Mouse (Mus musculus) limb, embryonic 11.5 days (tissue): Measurements from ENCODE around the gene Ngf. TPM values are rescaled to one million over a fixed set of nuclear protein-coding genes. Genes with fewer than 3 reads are reported as not detected.
A peak's percentile ranks its signal among the peaks of the same experiment; 100 is the strongest.

Experiments used
- ATAC-seq: fragments of 200-750 bp; cut with Nextera tagmentation; 2 replicates; pipeline ENCODE4 v1.8.0; 2017; ENCODE audit warnings: low read depth; ENCODE audit not compliant: insufficient number of reproducible peaks, low FRiP score, low TSS enrichment
- DNase-seq: peaks from one replicate; pipeline ENCODE4 v3.0.0-alpha.2; 2015; ENCODE audit warnings: low spot score
- H3K27ac ChIP-seq: fragments of 300-500 bp; sonication (generic); replicated peaks from 2 replicates; pipeline ENCODE4 v1.5.1; 2014; ENCODE audit warnings: low read depth, mild to moderate bottlenecking, low read length
- H3K27me3 ChIP-seq: fragments of 300-500 bp; sonication (generic); 2 replicates; pipeline ENCODE4 v1.6.1; 2014; ENCODE audit warnings: mild to moderate bottlenecking, low read length, mixed read lengths; ENCODE audit not compliant: control insufficient read depth, insufficient read depth
- H3K36me3 ChIP-seq: fragments of 300-500 bp; sonication (generic); 2 replicates; pipeline ENCODE4 v1.6.1; 2014; ENCODE audit warnings: mild to moderate bottlenecking, low read length, moderate library complexity, mixed read lengths; ENCODE audit not compliant: control insufficient read depth, insufficient read depth
- H3K4me1 ChIP-seq: fragments of 300-500 bp; sonication (generic); 2 replicates; pipeline ENCODE4 v1.6.1; 2014; ENCODE audit warnings: low read length, mixed read lengths; ENCODE audit not compliant: control insufficient read depth, insufficient read depth
- H3K4me2 ChIP-seq: fragments of 300-500 bp; sonication (generic); 2 replicates; pipeline ENCODE4 v1.6.1; 2014; ENCODE audit warnings: low read depth, mild to moderate bottlenecking, moderate library complexity; ENCODE audit not compliant: severe bottlenecking
- H3K4me3 ChIP-seq: fragments of 300-500 bp; sonication (generic); 2 replicates; pipeline ENCODE4 v1.5.1; 2014; ENCODE audit warnings: low read depth, low read length
- H3K9ac ChIP-seq: fragments of 300-500 bp; sonication (generic); 2 replicates; pipeline ENCODE4 v1.6.1; 2014; ENCODE audit warnings: mild to moderate bottlenecking, low read length
- H3K9me3 ChIP-seq: fragments of 300-500 bp; sonication (generic); 2 replicates; pipeline ENCODE4 v1.6.1; 2016; ENCODE audit warnings: low read length; ENCODE audit not compliant: control insufficient read depth
- WGBS: fragments of 180-500 bp; shearing (Covaris S2); extraction: QIAGEN DNeasy Blood & Tissue Kit; methylation state at CpG from one replicate; pipeline ENCODE4 v1.1.7; 2014; 5-methylcytosine and 5-hydroxymethylcytosine counted together
- polyA plus RNA-seq: library from polyadenylated mRNA; unstranded; fragments of >200 nt; fragmentation: Nextera tagmentation; extraction: Ambion mirVana; gene quantifications from 2 replicates; pipeline ENCODE4 v1.2.1, GENCODE M21; 2014

The Ngf gene
- polyA plus RNA-seq, 1 experiment from 2014 or later: 3.9 TPM

GRCm38 (mm10) chr3:102466587-102466986 is 3.1 kb upstream of the Ngf start:
- Histone ChIP-seq H3K9me3 (no peaks in the 10 kb centered on the region), H3K4me1 (peaks cover 14% of the 10 kb centered on the region; the same call in 1 of the 2 replicates), H3K9ac (no peak overlapping the region), H3K36me3 (no peaks in the 10 kb centered on the region), H3K27ac (no peak overlapping the region), H3K27me3 (peaks cover 13% of the 10 kb centered on the region; the same call in 1 of the 2 replicates), H3K4me2 (no peak overlapping the region), H3K4me3 (no peak overlapping the region)
- ATAC-seq (no peak), DNase-seq (peak; percentile 84)
- WGBS: 12% methylated on average over 3 of the region's 3 CpGs

DNA sequence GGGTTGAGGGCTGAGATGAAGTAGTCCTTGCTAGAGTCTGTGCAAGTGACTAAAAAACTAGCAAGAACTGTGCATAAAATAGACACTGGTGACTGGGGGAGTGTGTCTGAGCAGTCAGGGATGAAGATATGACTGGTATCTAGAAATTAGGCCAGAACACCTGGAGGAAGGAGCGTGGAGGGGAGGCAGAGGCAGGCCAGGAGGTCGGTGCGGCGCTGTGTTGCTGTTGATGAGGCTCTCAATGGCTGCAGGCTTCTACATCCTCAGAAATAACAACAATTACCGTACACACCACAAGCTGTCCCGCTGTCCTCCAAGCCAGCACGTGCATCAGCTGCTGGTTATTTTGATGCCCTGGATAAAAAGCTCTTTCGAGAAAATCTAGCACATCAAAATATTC is 2.6 kb upstream of the Ngf start:
- Histone ChIP-seq H3K9ac (no peak overlapping the region), H3K27ac (no peak overlapping the region), H3K9me3 (no peaks in the 10 kb centered on the region), H3K4me1 (peaks cover 14% of the 10 kb centered on the region; the same call in 1 of the 2 replicates), H3K27me3 (peaks cover 13% of the 10 kb centered on the region; the same call in 1 of the 2 replicates), H3K36me3 (no peaks in the 10 kb centered on the region), H3K4me2 (no peak overlapping the region), H3K4me3 (no peak overlapping the region)
- no peak for DNase-seq
- ATAC-seq: no peak
- WGBS: 81% methylated on average over 8 of the region's 8 CpGs

- Histone ChIP-seq H3K27ac (no peak overlapping the region), H3K9me3 (no peaks in the 10 kb centered on the region), H3K4me2 (peak overlapping the region; percentile 94; the same call in 1 of the 2 replicates), H3K4me1 (peaks cover 14% of the 10 kb centered on the region; the same call in 1 of the 2 replicates), H3K27me3 (peaks cover 13% of the 10 kb centered on the region; the same call in 1 of the 2 replicates), H3K4me3 (no peak overlapping the region), H3K36me3 (no peaks in the 10 kb centered on the region), H3K9ac (no peak overlapping the region)
- 61% methylated on average over 5 of the region's 5 CpGs for WGBS
- ATAC-seq (no peak), DNase-seq (no peak)
Observed at GRCm38 (mm10) chr3:102471251-102471650, 1.5 kb downstream of the Ngf start.

DNA sequence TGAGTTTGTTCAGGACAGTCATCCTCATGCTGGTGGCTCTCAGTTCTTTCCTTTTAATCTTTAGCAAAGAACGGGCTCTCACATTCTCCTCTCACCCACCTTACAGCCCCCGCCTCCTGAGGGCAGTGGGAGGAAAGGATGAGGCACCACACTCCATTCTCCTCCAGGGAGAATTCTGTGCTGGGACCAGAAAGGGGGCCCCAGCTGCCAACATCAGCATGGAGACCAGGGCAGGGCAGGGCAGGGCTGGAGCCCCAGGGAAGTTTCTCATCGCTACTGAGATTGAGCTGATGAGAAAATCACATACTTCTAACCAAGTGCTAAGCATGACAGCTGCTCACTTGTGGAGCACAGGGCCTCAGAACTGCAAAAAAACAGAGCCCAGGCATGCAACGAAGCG is 2.1 kb downstream of the Ngf start:
- DNase-seq (no peak), ATAC-seq (no peak)
- no peaks in the 10 kb centered on the region for H3K9me3 ChIP-seq
- H3K4me2 ChIP-seq: no peak overlapping the region
- peaks cover 14% of the 10 kb centered on the region; the same call in 1 of the 2 replicates for H3K4me1 ChIP-seq
- H3K9ac ChIP-seq: no peak overlapping the region
- H3K4me3 ChIP-seq: no peak overlapping the region
- H3K27me3 ChIP-seq: peaks cover 13% of the 10 kb centered on the region; the same call in 1 of the 2 replicates
- WGBS: 54% methylated on average over 5 of the region's 5 CpGs
- no peak overlapping the region for H3K27ac ChIP-seq
- H3K36me3 ChIP-seq: no peaks in the 10 kb centered on the region

DNA sequence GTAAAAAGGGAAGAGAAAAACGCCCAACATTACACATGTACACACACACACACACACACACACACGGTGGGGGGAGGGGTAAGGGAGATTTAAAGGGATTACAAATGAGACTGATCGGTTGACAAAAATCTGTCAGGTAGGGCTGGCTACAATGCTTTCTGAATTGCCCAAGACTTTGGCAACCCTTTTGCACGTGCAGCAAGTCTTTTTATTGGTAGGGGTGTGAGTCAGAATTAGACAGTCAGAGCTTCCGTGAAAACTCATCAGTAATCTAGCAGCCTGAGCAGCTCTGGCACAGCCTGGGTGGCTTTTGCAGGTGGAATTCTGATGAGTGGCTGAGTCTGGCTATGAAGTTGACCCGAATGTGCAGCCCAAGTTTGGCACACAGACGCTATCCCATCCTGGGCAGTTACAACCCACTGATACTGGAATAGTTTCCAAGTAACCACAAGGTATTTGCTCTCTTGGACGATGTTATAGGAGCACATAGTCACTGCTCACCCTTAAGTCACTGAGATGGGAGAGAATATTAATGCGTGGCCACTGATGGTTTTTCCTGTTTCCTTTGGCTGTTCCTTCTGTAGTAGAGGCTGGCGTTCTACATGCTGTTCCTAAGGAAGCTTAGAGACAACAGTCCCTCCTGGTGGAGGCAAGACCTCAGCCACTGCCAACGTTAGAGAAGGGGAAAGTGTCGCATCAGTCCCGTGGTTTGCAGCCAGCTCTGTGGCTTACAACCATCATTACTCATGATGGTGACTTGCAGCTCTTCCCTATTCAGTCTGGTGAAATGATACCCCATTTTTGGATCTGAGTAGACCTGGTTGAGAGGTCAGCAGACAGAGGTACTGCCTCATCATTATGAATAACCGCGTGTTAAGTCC is 4.8 kb downstream of the Ngf start:
- Histone ChIP-seq H3K9ac (no peak overlapping the region), H3K36me3 (no peaks in the 10 kb centered on the region), H3K27ac (no peak overlapping the region), H3K27me3 (peaks cover 10% of the 10 kb centered on the region; the same call in 1 of the 2 replicates), H3K4me1 (peaks cover 14% of the 10 kb centered on the region; the same call in 1 of the 2 replicates), H3K4me2 (no peak overlapping the region), H3K9me3 (no peaks in the 10 kb centered on the region), H3K4me3 (no peak overlapping the region)
- ATAC-seq (no peak), DNase-seq (no peak)
- WGBS: 84% methylated on average over 15 of the region's 15 CpGs

GRCm38 (mm10) chr3:102477917-102478694 is 8.4 kb downstream of the Ngf start:
- H3K4me3 ChIP-seq: no peak overlapping the region
- no peak for ATAC-seq
- no peak for DNase-seq
- no peaks in the 10 kb centered on the region for H3K36me3 ChIP-seq
- no peaks in the 10 kb centered on the region for H3K4me1 ChIP-seq
- H3K4me2 ChIP-seq: no peak overlapping the region
- WGBS: 83% methylated on average over 12 of the region's 12 CpGs
- no peaks in the 10 kb centered on the region for H3K9me3 ChIP-seq
- H3K27me3 ChIP-seq: no peaks in the 10 kb centered on the region
- H3K9ac ChIP-seq: no peak overlapping the region
- H3K27ac ChIP-seq: no peak overlapping the region

- ATAC-seq (no peak), DNase-seq (no peak)
- Histone ChIP-seq H3K9me3 (no peaks in the 10 kb centered on the region), H3K4me2 (no peak overlapping the region), H3K36me3 (no peaks in the 10 kb centered on the region), H3K27me3 (no peaks in the 10 kb centered on the region), H3K4me1 (no peaks in the 10 kb centered on the region), H3K27ac (no peak overlapping the region), H3K9ac (no peak overlapping the region), H3K4me3 (no peak overlapping the region)
- WGBS: 69% methylated on average over 14 of the region's 14 CpGs
Observed at GRCm38 (mm10) chr3:102490393-102491123, 20.8 kb downstream of the Ngf start.

- no peak for DNase-seq
- Histone ChIP-seq H3K4me3 (no peak overlapping the region), H3K4me2 (no peak overlapping the region), H3K4me1 (no peaks in the 10 kb centered on the region), H3K36me3 (no peaks in the 10 kb centered on the region), H3K9ac (no peak overlapping the region), H3K9me3 (no peaks in the 10 kb centered on the region), H3K27me3 (no peaks in the 10 kb centered on the region), H3K27ac (no peak overlapping the region)
- WGBS: 59% methylated on average over 7 of the region's 7 CpGs
- ATAC-seq: no peak; the same call in 1 of the 2 replicates
Observed at GRCm38 (mm10) chr3:102498113-102498512, 28.4 kb downstream of the Ngf start.
